Mouse (Mus musculus): ENCODE measurements around the gene Bbof1. TPM values are rescaled to one million over a fixed set of nuclear protein-coding genes. Genes with fewer than 3 reads are reported as not detected.

Bbof1 gene
- polyA plus RNA-seq, 1 experiment from 2014 or later: 2.1 TPM

GRCm38 (mm10) chr12:84385408-84385807 is 23.5 kb upstream of the Bbof1 start:
- Histone ChIP-seq H3K9me3 (no peaks in the 10 kb centered on the region), H3K4me2 (no peak overlapping the region), H3K36me3 (peaks cover 4% of the 10 kb centered on the region; the same call in 1 of the 2 replicates), H3K9ac (replicated peaks) (no peak overlapping the region), H3K4me1 (replicated peaks) (no peaks in the 10 kb centered on the region), H3K27ac (no peak overlapping the region), H3K4me3 (replicated peaks) (no peak overlapping the region), H3K27me3 (no peaks in the 10 kb centered on the region)
- WGBS: 86% methylated on average over 4 of the region's 4 CpGs
- no peak for ATAC-seq (ENCODE audit: insufficient number of reproducible peaks, insufficient read depth, low FRiP score, low TSS enrichment, low read depth)

- Histone ChIP-seq H3K9me3 (no peaks in the 10 kb centered on the region), H3K4me2 (no peak overlapping the region), H3K9ac (replicated peaks) (no peak overlapping the region), H3K27ac (no peak overlapping the region), H3K36me3 (peaks cover 4% of the 10 kb centered on the region; the same call in 1 of the 2 replicates), H3K4me1 (replicated peaks) (no peaks in the 10 kb centered on the region), H3K27me3 (no peaks in the 10 kb centered on the region), H3K4me3 (replicated peaks) (no peak overlapping the region)
- 90% methylated on average over 8 of the region's 8 CpGs for WGBS
- ATAC-seq (ENCODE audit: insufficient number of reproducible peaks, insufficient read depth, low FRiP score, low TSS enrichment, low read depth): no peak
These were observed 20.8 kb upstream of the Bbof1 start for GRCm38 (mm10) chr12:84388097-84388496.

DNA sequence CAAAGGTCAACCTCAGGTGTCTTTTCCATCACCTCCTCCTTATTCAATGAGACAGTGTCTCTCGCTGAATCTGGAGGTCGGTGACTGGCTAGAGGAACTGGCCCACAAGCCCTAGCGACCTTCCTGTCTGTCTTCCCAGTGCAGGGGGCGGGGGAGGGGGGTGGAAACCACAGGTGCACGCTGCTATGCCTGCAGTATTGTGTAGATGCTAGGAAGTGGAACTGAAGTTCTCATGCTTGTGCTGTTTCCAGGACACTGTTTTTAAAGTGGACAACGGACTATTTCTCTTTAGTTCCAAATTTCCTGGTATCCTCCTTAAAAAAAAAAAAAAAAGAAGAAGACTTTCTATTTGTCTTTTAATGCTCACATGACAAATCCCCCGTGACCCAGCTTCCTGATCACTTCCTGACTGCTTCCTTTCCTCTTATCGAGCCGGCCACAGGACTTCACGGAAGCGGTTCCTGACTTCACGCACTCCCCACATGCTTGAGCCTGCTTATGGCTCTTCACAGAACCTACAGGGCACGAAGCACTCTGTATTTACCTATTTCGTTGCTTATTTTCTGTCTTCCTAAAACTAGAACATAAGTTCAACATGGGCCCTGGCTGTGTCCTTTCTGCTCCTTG is 20.0 kb upstream of the Bbof1 start:
- H3K9ac ChIP-seq (replicated peaks): no peak overlapping the region
- no peak overlapping the region for H3K27ac ChIP-seq
- ATAC-seq (ENCODE audit: insufficient number of reproducible peaks, insufficient read depth, low FRiP score, low TSS enrichment, low read depth): no peak
- H3K27me3 ChIP-seq: no peaks in the 10 kb centered on the region
- no peaks in the 10 kb centered on the region for H3K4me1 ChIP-seq (replicated peaks)
- no peak overlapping the region for H3K4me2 ChIP-seq
- 76% methylated on average over 14 of the region's 14 CpGs for WGBS
- H3K4me3 ChIP-seq (replicated peaks): no peak overlapping the region
- H3K9me3 ChIP-seq: no peaks in the 10 kb centered on the region
- peaks cover 4% of the 10 kb centered on the region; the same call in 1 of the 2 replicates for H3K36me3 ChIP-seq

GRCm38 (mm10) chr12:84390336-84390735 is 18.5 kb upstream of the Bbof1 start:
- Histone ChIP-seq H3K27ac (no peak overlapping the region), H3K9ac (replicated peaks) (no peak overlapping the region), H3K9me3 (no peaks in the 10 kb centered on the region), H3K4me2 (no peak overlapping the region), H3K27me3 (no peaks in the 10 kb centered on the region), H3K36me3 (no peaks in the 10 kb centered on the region), H3K4me1 (replicated peaks) (no peaks in the 10 kb centered on the region), H3K4me3 (replicated peaks) (no peak overlapping the region)
- 71% methylated on average over 6 of the region's 6 CpGs for WGBS
- ATAC-seq (ENCODE audit: insufficient number of reproducible peaks, insufficient read depth, low FRiP score, low TSS enrichment, low read depth): no peak

GRCm38 (mm10) chr12:84392681-84393080 is 16.2 kb upstream of the Bbof1 start:
- H3K36me3 ChIP-seq: no peaks in the 10 kb centered on the region
- H3K9ac ChIP-seq (replicated peaks): no peak overlapping the region
- no peak overlapping the region for H3K4me3 ChIP-seq (replicated peaks)
- no peaks in the 10 kb centered on the region for H3K4me1 ChIP-seq (replicated peaks)
- 93% methylated on average over 4 of the region's 4 CpGs for WGBS
- no peaks in the 10 kb centered on the region for H3K9me3 ChIP-seq
- H3K4me2 ChIP-seq: no peak overlapping the region
- H3K27me3 ChIP-seq: no peaks in the 10 kb centered on the region
- no peak for ATAC-seq (ENCODE audit: insufficient number of reproducible peaks, insufficient read depth, low FRiP score, low TSS enrichment, low read depth)
- H3K27ac ChIP-seq: no peak overlapping the region

DNA sequence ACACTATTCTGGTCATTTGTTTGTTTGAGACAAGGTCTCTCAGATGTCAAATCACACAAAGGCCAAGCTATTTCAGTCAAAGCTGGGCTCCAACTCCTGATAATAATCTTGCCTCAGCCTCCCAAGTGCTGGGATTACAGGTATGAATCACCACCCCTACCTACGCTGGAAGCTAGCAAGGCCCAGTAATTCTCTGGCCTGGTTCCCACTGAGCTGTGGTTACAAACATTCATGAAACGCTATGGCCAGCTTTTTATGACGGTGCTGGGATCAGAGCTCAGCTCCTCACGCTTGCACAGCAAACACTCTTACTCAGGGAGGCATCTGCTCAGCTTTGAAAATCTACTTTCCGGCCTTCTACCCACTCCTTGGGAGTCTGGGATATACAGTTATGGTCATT is 15.0 kb upstream of the Bbof1 start:
- Histone ChIP-seq H3K4me1 (replicated peaks) (no peaks in the 10 kb centered on the region), H3K27ac (no peak overlapping the region), H3K4me3 (replicated peaks) (no peak overlapping the region), H3K9ac (replicated peaks) (no peak overlapping the region), H3K4me2 (no peak overlapping the region), H3K27me3 (no peaks in the 10 kb centered on the region), H3K9me3 (no peaks in the 10 kb centered on the region), H3K36me3 (no peaks in the 10 kb centered on the region)
- WGBS: 82% methylated on average over 5 of the region's 5 CpGs
- no peak for ATAC-seq (ENCODE audit: insufficient number of reproducible peaks, insufficient read depth, low FRiP score, low TSS enrichment, low read depth)

- H3K4me3 ChIP-seq (replicated peaks): no peak overlapping the region
- no peak overlapping the region for H3K9ac ChIP-seq (replicated peaks)
- no peak overlapping the region for H3K27ac ChIP-seq
- H3K4me1 ChIP-seq (replicated peaks): no peaks in the 10 kb centered on the region
- 83% methylated on average over 14 of the region's 14 CpGs for WGBS
- H3K9me3 ChIP-seq: no peaks in the 10 kb centered on the region
- no peak overlapping the region for H3K4me2 ChIP-seq
- no peaks in the 10 kb centered on the region for H3K36me3 ChIP-seq
- no peak for ATAC-seq (ENCODE audit: insufficient number of reproducible peaks, insufficient read depth, low FRiP score, low TSS enrichment, low read depth)
- no peaks in the 10 kb centered on the region for H3K27me3 ChIP-seq
These were observed 11.8 kb upstream of the Bbof1 start for GRCm38 (mm10) chr12:84396947-84397679.

- ATAC-seq (ENCODE audit: insufficient number of reproducible peaks, insufficient read depth, low FRiP score, low TSS enrichment, low read depth): no peak
- Histone ChIP-seq H3K4me2 (no peak overlapping the region), H3K9me3 (no peaks in the 10 kb centered on the region), H3K36me3 (no peaks in the 10 kb centered on the region), H3K9ac (replicated peaks) (no peak overlapping the region), H3K27ac (no peak overlapping the region), H3K4me3 (replicated peaks) (no peak overlapping the region), H3K27me3 (no peaks in the 10 kb centered on the region), H3K4me1 (replicated peaks) (no peaks in the 10 kb centered on the region)
These were observed 11.2 kb upstream of the Bbof1 start for GRCm38 (mm10) chr12:84397685-84398084.

GRCm38 (mm10) chr12:84398629-84399028 is 10.2 kb upstream of the Bbof1 start:
- H3K27ac ChIP-seq: no peak overlapping the region
- H3K27me3 ChIP-seq: no peaks in the 10 kb centered on the region
- H3K4me1 ChIP-seq (replicated peaks): no peaks in the 10 kb centered on the region
- no peak for ATAC-seq (ENCODE audit: insufficient number of reproducible peaks, insufficient read depth, low FRiP score, low TSS enrichment, low read depth)
- H3K4me2 ChIP-seq: no peak overlapping the region
- H3K4me3 ChIP-seq (replicated peaks): no peak overlapping the region
- H3K36me3 ChIP-seq: no peaks in the 10 kb centered on the region
- 84% methylated on average over 5 of the region's 5 CpGs for WGBS
- H3K9ac ChIP-seq (replicated peaks): no peak overlapping the region
- H3K9me3 ChIP-seq: no peaks in the 10 kb centered on the region

DNA sequence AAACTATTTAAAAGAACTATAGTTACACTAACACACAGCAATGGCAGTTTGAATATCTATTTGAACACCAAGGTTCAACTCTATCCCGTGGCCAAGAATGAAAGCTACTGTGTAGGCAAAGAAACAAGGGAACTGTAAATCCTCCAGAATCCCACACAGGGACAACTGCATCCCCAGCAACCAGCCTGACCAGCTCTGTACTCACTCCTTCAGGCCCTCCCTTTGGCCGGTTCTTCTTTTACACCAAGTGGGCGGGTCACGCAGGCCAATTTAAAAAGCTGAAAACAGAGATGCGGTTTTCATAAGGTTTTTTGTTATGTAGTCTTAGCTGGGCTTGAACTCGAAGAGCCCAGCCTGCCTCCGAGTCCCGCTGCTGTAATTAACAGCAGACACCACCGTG is 9.7 kb upstream of the Bbof1 start:
- H3K9me3 ChIP-seq: no peaks in the 10 kb centered on the region
- WGBS: 68% methylated on average over 9 of the region's 9 CpGs
- H3K27ac ChIP-seq: no peak overlapping the region
- no peaks in the 10 kb centered on the region for H3K36me3 ChIP-seq
- no peaks in the 10 kb centered on the region for H3K27me3 ChIP-seq
- ATAC-seq (ENCODE audit: insufficient number of reproducible peaks, insufficient read depth, low FRiP score, low TSS enrichment, low read depth): no peak
- H3K4me1 ChIP-seq (replicated peaks): no peaks in the 10 kb centered on the region
- H3K9ac ChIP-seq (replicated peaks): no peak overlapping the region
- no peak overlapping the region for H3K4me2 ChIP-seq
- no peak overlapping the region for H3K4me3 ChIP-seq (replicated peaks)

DNA sequence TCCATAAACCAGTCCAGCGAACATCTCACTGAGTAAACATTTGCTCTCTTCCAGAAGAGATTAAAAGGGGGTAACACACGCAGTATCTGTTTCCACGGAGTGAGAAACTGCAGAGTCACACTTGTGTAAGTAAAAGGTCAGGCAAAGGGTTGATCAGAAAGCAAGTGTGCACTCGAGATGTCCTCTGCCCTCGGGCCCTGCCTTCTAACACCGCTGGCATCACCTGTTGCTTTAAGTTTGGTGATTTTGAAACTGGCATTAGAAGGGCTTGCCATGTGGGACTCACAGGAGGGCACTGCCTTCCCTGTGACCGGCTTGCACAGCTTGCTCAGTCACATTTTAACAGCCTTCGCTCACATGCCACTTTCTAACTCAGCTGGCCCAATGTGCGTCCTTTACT is 9.2 kb upstream of the Bbof1 start:
- Histone ChIP-seq H3K9me3 (no peaks in the 10 kb centered on the region), H3K4me3 (replicated peaks) (no peak overlapping the region), H3K9ac (replicated peaks) (no peak overlapping the region), H3K4me2 (no peak overlapping the region), H3K36me3 (no peaks in the 10 kb centered on the region), H3K4me1 (replicated peaks) (no peaks in the 10 kb centered on the region), H3K27ac (no peak overlapping the region), H3K27me3 (no peaks in the 10 kb centered on the region)
- 79% methylated on average over 9 of the region's 9 CpGs for WGBS
- ATAC-seq (ENCODE audit: insufficient number of reproducible peaks, insufficient read depth, low FRiP score, low TSS enrichment, low read depth): no peak

GRCm38 (mm10) chr12:84400068-84400467 is 8.8 kb upstream of the Bbof1 start:
- H3K9me3 ChIP-seq: no peaks in the 10 kb centered on the region
- no peak overlapping the region for H3K27ac ChIP-seq
- 81% methylated on average over 3 of the region's 3 CpGs for WGBS
- H3K4me2 ChIP-seq: no peak overlapping the region
- no peaks in the 10 kb centered on the region for H3K4me1 ChIP-seq (replicated peaks)
- no peaks in the 10 kb centered on the region for H3K36me3 ChIP-seq
- ATAC-seq (ENCODE audit: insufficient number of reproducible peaks, insufficient read depth, low FRiP score, low TSS enrichment, low read depth): no peak
- H3K4me3 ChIP-seq (replicated peaks): no peak overlapping the region
- H3K27me3 ChIP-seq: no peaks in the 10 kb centered on the region
- no peak overlapping the region for H3K9ac ChIP-seq (replicated peaks)
